Mouse (Mus musculus): ENCODE results near the gene Brs3. TPM values are rescaled to one million over a fixed set of nuclear protein-coding genes. Genes with fewer than 3 reads are reported as not detected.
A peak's percentile ranks its signal among the peaks of the same experiment; 100 is the strongest.

The Brs3 gene
- total RNA-seq (2021) = under 1 TPM; 0.11 to 0.30 TPM

DNA sequence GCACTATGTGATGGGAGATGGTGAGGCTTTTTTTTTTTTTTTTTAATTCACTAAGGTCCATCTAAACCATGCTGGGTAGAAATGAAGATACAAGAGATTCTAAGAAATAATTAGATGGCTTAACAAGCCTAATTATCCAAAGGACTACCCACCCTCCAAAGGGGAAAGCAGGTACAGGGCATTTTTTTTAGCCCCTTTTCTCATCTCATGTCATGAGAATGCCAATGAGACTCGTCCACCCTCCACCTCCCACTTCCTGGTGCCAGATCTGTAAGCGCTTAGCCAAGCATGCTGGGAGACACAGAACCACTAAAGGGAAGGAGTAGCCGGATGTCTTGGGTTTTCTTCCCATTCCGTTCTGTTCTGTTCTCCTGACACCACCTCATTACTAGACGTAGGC lies at the start of gene Brs3:
Brs3 (plus strand) TSS at position 301 of the 400 bp plus-strand sequence.
- no peak for DNase-seq (ENCODE audit: low spot score in 2 of 2)
- intact Hi-C loops (cut with DNase I) = no loop called here

- intact Hi-C loops (cut with DNase I) = no loop called here
- DNase-seq (ENCODE audit: low spot score in 2 of 2) = no peak
Observed at GRCm38 (mm10) chrX:57012891-57013290, 30.0 kb upstream of the Brs3 start.

DNA sequence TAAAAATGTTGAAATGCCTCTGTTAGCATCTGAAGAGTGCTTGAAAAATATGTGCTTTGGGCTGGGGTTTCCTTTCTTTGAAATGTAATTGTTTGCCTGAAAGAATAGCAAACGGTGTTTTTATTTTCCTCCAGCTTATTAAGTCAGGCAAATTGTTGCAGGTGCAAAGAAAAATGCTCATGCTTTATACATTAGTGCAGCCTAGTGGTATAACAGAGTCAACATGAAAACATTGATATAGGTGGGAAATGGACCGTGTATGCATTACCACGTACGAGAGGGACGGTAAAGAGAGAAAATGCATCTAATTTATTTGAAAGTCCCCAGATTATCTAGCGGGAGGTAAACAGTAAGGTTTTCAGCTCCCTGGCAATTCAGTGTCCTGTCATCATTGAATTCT lies 995 bp downstream of the Brs3 start:
- DNase-seq (ENCODE audit: low spot score in 2 of 2) = no peak
- intact Hi-C loops (cut with DNase I) = no loop called here

DNA sequence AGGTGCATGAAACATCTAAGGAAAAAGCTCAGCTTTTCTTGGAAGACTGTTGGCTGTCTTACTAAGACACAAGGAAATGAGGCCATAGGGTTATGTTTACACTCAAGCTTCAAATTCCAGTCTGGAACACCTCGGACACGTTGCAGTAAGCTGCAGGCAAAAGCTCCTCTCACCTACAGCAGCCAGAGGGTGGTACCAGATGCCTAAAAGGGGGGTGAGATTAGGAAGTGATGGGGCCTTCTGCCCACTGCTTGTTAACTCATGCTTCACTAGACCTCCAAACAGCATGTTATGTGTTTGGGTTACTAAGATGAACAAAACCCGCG lies 9.9 kb downstream of the Brs3 start:
- intact Hi-C loops (cut with DNase I) = loop anchor here (10.0 kb wide), 2 partner anchors 332 to 438 kb away; no protein-coding TSS in a partner anchor
- DNase-seq (ENCODE audit: low spot score in 2 of 2) = no peak

DNA sequence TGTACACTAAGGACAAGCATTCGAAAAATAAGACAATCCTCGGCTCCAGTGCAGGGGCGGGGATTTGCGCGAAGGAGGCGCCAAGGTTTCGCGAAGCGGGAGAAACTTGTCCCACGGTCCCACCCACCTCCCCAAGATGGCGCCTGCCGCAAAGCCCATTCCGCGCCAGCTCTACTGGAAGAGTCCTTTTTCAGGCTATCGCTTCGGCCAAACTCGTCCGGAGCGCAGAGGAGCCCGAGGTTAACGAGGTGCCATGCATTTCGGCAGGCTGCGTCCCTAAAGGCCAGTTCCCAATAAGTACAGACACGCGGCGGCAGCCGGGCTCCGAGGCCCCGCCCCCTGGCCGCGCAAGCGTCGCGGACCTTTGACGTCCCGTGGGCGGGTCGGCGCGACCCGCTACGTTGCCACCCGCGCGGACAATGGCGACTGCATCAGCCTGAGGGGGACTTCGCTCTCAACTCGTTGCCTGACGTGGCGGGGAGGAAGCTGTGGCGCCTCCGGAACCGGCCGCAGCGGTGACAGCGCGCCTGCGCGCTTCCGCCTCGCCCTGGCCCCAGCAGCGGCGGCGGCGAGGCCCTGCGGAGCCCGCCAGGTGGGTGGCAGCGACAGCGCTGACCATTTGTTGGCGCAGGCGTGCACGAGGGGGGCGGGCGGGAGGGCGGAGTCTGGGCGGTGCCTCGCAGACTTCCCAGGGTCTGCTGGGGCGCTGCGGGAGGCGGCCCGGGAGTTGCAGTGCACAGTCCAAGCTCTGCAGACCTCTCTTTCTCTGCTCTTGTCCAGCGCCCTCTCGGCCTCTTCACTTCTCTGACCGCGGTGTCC lies 10.5 kb downstream of the Brs3 start, which contains the start of gene Htatsf1:
Htatsf1 (plus strand) TSS at position 410 of the 819 bp plus-strand sequence.
- peak; percentile 72 to 85 for DNase-seq (ENCODE audit: low spot score in 2 of 2)

DNA sequence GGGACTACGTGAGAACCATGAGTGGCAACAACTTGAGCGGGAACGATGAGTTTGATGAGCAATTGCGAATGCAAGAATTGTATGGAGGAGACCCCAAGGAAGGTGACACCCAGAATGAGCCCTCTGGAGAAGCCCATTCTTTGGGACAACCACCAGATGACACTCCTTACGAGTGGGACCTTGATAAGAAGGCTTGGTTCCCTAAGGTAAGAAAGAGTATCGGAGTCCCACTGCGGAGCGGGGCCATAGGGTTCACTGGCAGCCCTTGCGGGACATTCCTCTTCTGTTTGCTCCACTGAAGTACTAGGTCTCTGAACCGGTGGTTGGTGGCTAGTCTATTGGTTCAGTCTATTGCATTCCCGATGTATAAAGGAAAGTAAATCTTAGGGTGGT lies 11.1 kb downstream of the Brs3 start:
- intact Hi-C loops (cut with DNase I) = loop anchor here (10.0 kb wide), 2 partner anchors 331 to 439 kb away; no protein-coding TSS in a partner anchor
- DNase-seq (ENCODE audit: low spot score in 2 of 2) = no peak

More for the DNA sequence above, 10.5 kb downstream of the Brs3 start, which contains the start of gene Htatsf1:
- intact Hi-C loops (cut with DNase I) = loop anchor here (10.0 kb wide), 2 partner anchors 331 to 439 kb away; no protein-coding TSS in a partner anchor

- no peak for DNase-seq (ENCODE audit: low spot score in 2 of 2)
- intact Hi-C loops (cut with DNase I) = no loop called here
Observed at GRCm38 (mm10) chrX:57081496-57081895, 38.6 kb downstream of the Brs3 start.

GRCm38 (mm10) chrX:57087806-57088205 lies 44.9 kb downstream of the Brs3 start, which contains the start of gene Vgll1:
Gene Vgll1, plus strand, starts transcription at chrX:57088106.
- no peak for DNase-seq (ENCODE audit: low spot score in 2 of 2)
- intact Hi-C loops (cut with DNase I) = no loop called here

Other genes starting within 250 kb of the Brs3 start
- under 1 TPM in 1 of 2 experiments, not detected in 1; 0.23 TPM for gene Map7d3, start 220.7 kb upstream of the Brs3 start, total RNA-seq (2021)
- under 1 TPM in 1 of 2 experiments, not detected in 1; 0.02 TPM for gene Adgrg4, start 172.9 kb upstream of the Brs3 start, total RNA-seq (2021)
- gene Htatsf1, start 10.5 kb downstream of the Brs3 start, total RNA-seq (2021) = 10 to 100 TPM; 53.9 to 55.0 TPM
- not detected for gene Vgll1, start 45.0 kb downstream of the Brs3 start, total RNA-seq (2021)
- not detected for gene Cd40lg, start 169.1 kb downstream of the Brs3 start, total RNA-seq (2021)

Measured in left cerebral cortex, postnatal 25 days (tissue).